Mouse (Mus musculus) frontal cortex, adult 2 months (tissue): ENCODE measurements around the gene Mndal. TPM values are rescaled to one million over a fixed set of nuclear protein-coding genes. Genes with fewer than 3 reads are reported as not detected.

Source experiments
- polyA plus RNA-seq: library from polyadenylated mRNA; depleted of rRNA; stranded (reverse); fragments of >200 nt; gene quantifications from 2 replicates; pipeline ENCODE4 v1.2.3, GENCODE M21; 2012; rRNA removed

The Mndal gene
- polyA plus RNA-seq, 1 experiment = 1.6 TPM

Other genes with a start within 250 kb of the Mndal start
- 0.34 and 0.38 TPM in 2 replicates for gene Ifi207, start 200.7 kb downstream of the Mndal start, polyA plus RNA-seq
- 0.13 and 0.54 TPM in 2 replicates for gene Ifi204, start 175.5 kb downstream of the Mndal start, polyA plus RNA-seq
- 0.13 and 0.14 TPM in 2 replicates for gene Ifi211, start 29.4 kb downstream of the Mndal start, polyA plus RNA-seq
- gene Ifi203, start 181 bp upstream of the Mndal start, polyA plus RNA-seq = 0.71 and 0.96 TPM in 2 replicates
- not detected in 2 replicates for gene Ifi202b, start 40.3 kb upstream of the Mndal start, polyA plus RNA-seq
- not detected in 2 replicates for gene Ifi205, start 89.3 kb upstream of the Mndal start, polyA plus RNA-seq
- gene Olfr433, start 98.2 kb upstream of the Mndal start, polyA plus RNA-seq = not detected in 2 replicates
- gene Olfr432, start 106.7 kb upstream of the Mndal start, polyA plus RNA-seq = not detected in 2 replicates
- gene Olfr430, start 124.1 kb upstream of the Mndal start, polyA plus RNA-seq = not detected in 2 replicates
- gene Olfr429, start 141.8 kb upstream of the Mndal start, polyA plus RNA-seq = not detected in 2 replicates
- not detected in 2 replicates for gene Olfr427, start 154.4 kb upstream of the Mndal start, polyA plus RNA-seq
- gene Olfr231, start 178.7 kb upstream of the Mndal start, polyA plus RNA-seq = not detected in 2 replicates
- not detected in 2 replicates for gene Olfr424, start 189.0 kb upstream of the Mndal start, polyA plus RNA-seq
- gene Olfr420, start 213.1 kb upstream of the Mndal start, polyA plus RNA-seq = not detected in 2 replicates
- 0.02 TPM in 2 replicates for gene Spta1, start 230.3 kb upstream of the Mndal start, polyA plus RNA-seq